8 mouse cellular contexts compared by ENCODE assay signal in genomic region chr19:53528752-53529454, GRCm38 (mm10). TPM values are rescaled to one million over a fixed set of nuclear protein-coding genes. Genes with fewer than 3 reads are reported as not detected.
DNase-seq lines count a peak whose midpoint lies in the region; ATAC-seq lines count a peak whose summit lies in the region.

Dusp5 (plus strand) TSS chr19:53529109.

- H3K27ac ChIP-seq in intestine, embryonic 14.5 days (ENCODE audit: low read depth), result peak within 1 kb of the TSS; percentile 47

- H3K27me3 ChIP-seq in intestine, embryonic 14.5 days (replicated peaks; ENCODE audit: control insufficient read depth, insufficient read depth, low read length), result no peaks in the 10 kb centered on the region; the same call in 1 of the 2 replicates

- H3K36me3 ChIP-seq in intestine, embryonic 14.5 days (ENCODE audit: control insufficient read depth, insufficient read depth, low read length), result no peaks in the 10 kb centered on the region

- peak within 1 kb of the TSS; percentile 69 for H3K9ac ChIP-seq in intestine, embryonic 14.5 days (ENCODE audit: low read length)

- peaks cover 19% of the 10 kb centered on the region for H3K4me1 ChIP-seq in intestine, embryonic 14.5 days (replicated peaks; ENCODE audit: control insufficient read depth, insufficient read depth, low read length)

- H3K4me3 ChIP-seq in intestine, embryonic 14.5 days (ENCODE audit: low read depth, low read length), result peak within 1 kb of the TSS; percentile 62

- DNase-seq in adrenal gland, adult (ENCODE audit: inconsistent age in 2 of 2, low spot score in 1 of 2), result peak; percentile 98 to 99
- DNase-seq in embryo, embryonic 10.5 days (ENCODE audit: low spot score), result peak; percentile 98
- DNase-seq in gastrocnemius, postnatal 25 days, result peak; percentile 95
- peak; percentile 99 for DNase-seq in intestine, embryonic 14.5 days (ENCODE audit: low spot score)
- peak; percentile 95 to 98 for DNase-seq in left cerebral cortex, postnatal 14 days (ENCODE audit: low spot score in 2 of 2)
- peak; percentile 98 for DNase-seq in mesoderm, embryonic 11.5 days (ENCODE audit: low read depth, low spot score)
- DNase-seq in right cerebral cortex, postnatal 36 days (ENCODE audit: low spot score in 2 of 2), result peak; percentile 93 to 94
- peak; percentile 97 for DNase-seq in yolk sac, embryonic 10.5 days (ENCODE audit: low spot score)

- peak; percentile 95 for ATAC-seq in intestine, embryonic 14.5 days (replicated peaks; ENCODE audit: low FRiP score, low TSS enrichment, low read depth)

- peak within 1 kb of the TSS; percentile 88 for H3K4me2 ChIP-seq in intestine, embryonic 14.5 days (ENCODE audit: low read length)

- under 1% methylated on average over 81 of the region's 84 CpGs for WGBS in intestine, embryonic 14.5 days

- intact Hi-C loops in left cerebral cortex, postnatal 14 days (cut with DNase I), result loop anchor here (5.0 kb wide), 1 partner anchor 102 kb away; no protein-coding TSS in a partner anchor

- H3K9me3 ChIP-seq in intestine, embryonic 14.5 days (ENCODE audit: control insufficient read depth, low read length), result no peaks in the 10 kb centered on the region

RNA-seq across cellular contexts. Expression of gene Dusp5, which starts in this region (rescaled TPM):
- total RNA-seq in gastrocnemius, postnatal 25 days (2021), result 1 to 10 TPM; 1.7 to 1.8 TPM
- 5.8 and 7.3 TPM in 2 replicates for polyA plus RNA-seq in intestine, embryonic 14.5 days (2014; fragmentation: Nextera tagmentation; extraction: Ambion mirVana)
- 10 to 100 TPM in 1 of 2 experiments, 1 to 10 TPM in 1; 9.1 to 10.6 TPM for total RNA-seq in left cerebral cortex, postnatal 14 days (2021)

Comparison
In these comparisons a context has a peak if more than half of its experiments do, and no peak if none do; other contexts are left out.
1. Peak in every context shown above with its lines: DNase-seq, ATAC-seq, H3K4me3 ChIP-seq and H3K27ac ChIP-seq.